19 mouse cellular contexts compared by ENCODE assay signal in genomic region chr12:8667473-8668255, GRCm38 (mm10). TPM values are rescaled to one million over a fixed set of nuclear protein-coding genes. Genes with fewer than 3 reads are reported as not detected.
DNase-seq lines count a peak whose midpoint lies in the region; ATAC-seq and TF ChIP-seq lines count a peak whose summit lies in the region.
"Had no signal": no experiment of that assay in that cellular context is flagged by ENCODE, and none has a peak within 500 bp of the region (broad histone marks: within the 10 kb centered on the region; RNA-seq: fewer than 3 reads in every experiment).

No protein-coding gene starts in this region.

- peaks cover 11% of the 10 kb centered on the region for H3K4me1 ChIP-seq in thymus, adult 2 months (replicated peaks; ENCODE audit: control insufficient read depth, insufficient read depth, low read length)
- H3K4me1 ChIP-seq: embryonic facial prominence, embryonic 10.5 days; lung, embryonic 15.5 days; midbrain, embryonic 12.5 days had no signal

- ATAC-seq in megakaryocyte, adult 5-6 weeks (ENCODE audit: poor library complexity, severe bottlenecking) = peak; percentile 99
- ATAC-seq: hindbrain, postnatal 0 days had no signal

- peak overlapping the region; percentile 36; the same call in 1 of the 2 replicates for H3K27ac ChIP-seq in thymus, adult 2 months (ENCODE audit: control insufficient read depth, insufficient read depth, low read length)
- H3K27ac ChIP-seq: embryonic facial prominence, embryonic 10.5 days; hindbrain, postnatal 0 days; layer of hippocampus, adult 2 months; left cerebral cortex, adult 2 months; lung, embryonic 15.5 days; midbrain, embryonic 12.5 days had no signal

- no peaks in the 10 kb centered on the region for H3K36me3 ChIP-seq in thymus, adult 2 months (ENCODE audit: control insufficient read depth, insufficient read depth, low read length)
- H3K36me3 ChIP-seq: embryonic facial prominence, embryonic 10.5 days; lung, embryonic 15.5 days; midbrain, embryonic 12.5 days had no signal

- no peaks in the 10 kb centered on the region for H3K27me3 ChIP-seq in thymus, adult 2 months (ENCODE audit: control insufficient read depth, insufficient read depth, low read length)
- H3K27me3 ChIP-seq: lung, embryonic 15.5 days; midbrain, embryonic 12.5 days had no signal

- no peak for TF ChIP-seq CTCF in thymus, adult 2 months (IDR thresholded peaks at IDR 0.05; ENCODE audit: borderline replicate concordance, control insufficient read depth, extremely low read depth, insufficient read depth, low read length, poor library complexity)

- 55% methylated on average over 4 of the region's 4 CpGs for WGBS in thymus, adult 2 months

- no peak for TF ChIP-seq POLR2A in thymus, adult 2 months (IDR thresholded peaks at IDR 0.05; ENCODE audit: control insufficient read depth, extremely low read depth, insufficient read depth, low read length, poor library complexity)

- no peak for DNase-seq in thymus, adult 2 months
- no peak for DNase-seq in thymus, postnatal 25 days
- DNase-seq in ZHBTc4 (ENCODE audit: low read depth, low spot score) (peak; percentile 53), adipocyte (ENCODE audit: low spot score) (no peak)
- DNase-seq in kidney, adult 18-20 months = no peak
- DNase-seq in frontal cortex, adult 2 months (ENCODE audit: extremely low spot score in 1 of 2, low spot score in 1 of 2) = no peak
- DNase-seq: adrenal gland, postnatal 10 days; cerebellum, postnatal 10 days; gastrocnemius, postnatal 10 days; heart, postnatal 10 days; right cerebral cortex, postnatal 14 days had no signal

- H3K4me3 ChIP-seq in thymus, adult 2 months (ENCODE audit: control insufficient read depth, insufficient read depth, low read length) = no peak overlapping the region
- H3K4me3 ChIP-seq: embryonic facial prominence, embryonic 10.5 days; erythroblast, embryonic 14.5 days; layer of hippocampus, adult 2 months; left cerebral cortex, adult 2 months; lung, embryonic 15.5 days; midbrain, embryonic 12.5 days had no signal

RNA-seq across cellular contexts. Expression of gene Pum2, which starts 6.3 kb away (rescaled TPM):
- polyA plus RNA-seq in thymus, adult 2 months (2012; rRNA removed) = 149 and 162 TPM in 2 replicates
- 152 and 162 TPM in 2 replicates for total RNA-seq in megakaryocyte, adult 5-6 weeks (2015)
- total RNA-seq in megakaryocyte, adult 5-6 weeks (2017) = 119 and 124 TPM in 2 replicates
- polyA plus RNA-seq in frontal cortex, adult 2 months (2012; rRNA removed) = 81.4 and 89.6 TPM in 2 replicates
